ENCODE assay signal across 8 mouse cellular contexts in the genomic region with DNA sequence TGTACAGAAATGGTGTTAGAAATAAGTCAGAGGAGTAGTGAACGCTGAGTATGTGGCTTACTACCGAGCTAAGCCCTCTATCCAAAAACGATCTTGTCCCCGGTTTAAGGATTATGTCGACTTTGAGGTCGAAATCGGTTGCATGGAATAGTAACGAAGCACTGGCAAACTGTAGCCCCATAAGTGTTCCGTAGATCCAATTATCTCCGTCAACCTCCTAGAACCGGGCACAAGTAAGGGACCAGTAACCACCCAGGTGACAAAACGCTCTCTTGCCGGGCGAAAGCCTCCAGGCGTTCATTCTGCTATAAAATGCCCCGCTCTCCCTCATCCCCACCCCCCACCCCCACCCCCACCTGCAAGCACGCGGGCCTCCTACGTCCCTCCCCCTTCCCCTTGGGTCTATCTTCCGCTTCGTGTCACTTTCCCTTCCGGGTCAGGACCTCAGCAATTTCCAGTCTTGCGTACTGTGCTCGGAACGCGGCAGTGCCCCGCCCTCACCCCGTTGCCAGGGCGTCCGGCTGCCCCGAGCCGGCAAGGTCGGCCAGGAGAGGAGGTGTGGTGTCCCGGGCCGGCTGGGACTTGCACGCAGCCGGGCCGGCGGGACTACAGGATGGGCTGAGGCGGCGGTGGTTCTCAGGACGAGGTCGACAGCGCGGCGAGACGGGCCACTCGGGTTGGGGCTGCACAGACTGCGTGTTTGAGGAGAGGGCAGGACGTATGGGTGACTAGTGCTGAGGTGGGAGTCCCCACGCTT. TPM values are rescaled to one million over a fixed set of nuclear protein-coding genes. Genes with fewer than 3 reads are reported as not detected.
A peak's percentile ranks its signal among the peaks of the same experiment; 100 is the strongest.
DNase-seq lines count a peak whose midpoint lies in the region; ATAC-seq lines count a peak whose summit lies in the region.

Cdkl3 (plus strand) TSS at position 450 of the 757 bp plus-strand sequence.

- peak within 1 kb of the TSS; percentile 76 for H3K27ac ChIP-seq in hindbrain, embryonic 11.5 days (ENCODE audit: low read depth, low read length)

- no peaks in the 10 kb centered on the region for H3K36me3 ChIP-seq in hindbrain, embryonic 11.5 days (ENCODE audit: control insufficient read depth, insufficient read depth, low read length)

- peak within 1 kb of the TSS; percentile 88 for H3K9ac ChIP-seq in hindbrain, embryonic 11.5 days (ENCODE audit: low read depth, low read length)

- no peaks in the 10 kb centered on the region for H3K9me3 ChIP-seq in hindbrain, embryonic 11.5 days (ENCODE audit: control insufficient read depth, low read length)

- H3K4me3 ChIP-seq in hindbrain, embryonic 11.5 days (ENCODE audit: low read depth, low read length): peak within 1 kb of the TSS; percentile 75

- H3K4me1 ChIP-seq in hindbrain, embryonic 11.5 days (replicated peaks; ENCODE audit: control insufficient read depth, insufficient read depth, low read length): no peaks in the 10 kb centered on the region

- under 1% methylated on average over 48 of the region's 51 CpGs for WGBS in hindbrain, embryonic 11.5 days

- H3K4me2 ChIP-seq in hindbrain, embryonic 11.5 days (replicated peaks; ENCODE audit: low read depth, low read length): peak within 1 kb of the TSS; percentile 66

- ATAC-seq in frontal cortex, adult (ENCODE audit: low TSS enrichment): peak; percentile 82
- peak; percentile 87 for ATAC-seq in hindbrain, embryonic 11.5 days (ENCODE audit: low FRiP score)

- DNase-seq in MN1 (ENCODE audit: low spot score): peak; percentile 99
- peak; percentile 91 for DNase-seq in cerebellum, adult 9-10 months
- DNase-seq in hindbrain, embryonic 11.5 days (ENCODE audit: low spot score): peak; percentile 93
- DNase-seq in layer of hippocampus, postnatal 10 days (ENCODE audit: low spot score in 2 of 2): peak; percentile 84 to 90
- DNase-seq in lung, postnatal 10 days: peak; percentile 97
- peak; percentile 95 for DNase-seq in ovary, postnatal 36 days (ENCODE audit: low spot score)
- peak; percentile 91 for DNase-seq in thymus, postnatal 25 days

- H3K27me3 ChIP-seq in hindbrain, embryonic 11.5 days (ENCODE audit: control insufficient read depth, insufficient read depth, low read length): no peaks in the 10 kb centered on the region

RNA-seq across cellular contexts. Expression of gene Cdkl3, which starts in this region (rescaled TPM):
- polyA plus RNA-seq in hindbrain, embryonic 11.5 days (2014; fragmentation: Nextera tagmentation; extraction: Ambion mirVana): 12.0 and 15.9 TPM in 2 replicates
- 10 to 100 TPM; 18.8 to 23.4 TPM for total RNA-seq in layer of hippocampus, postnatal 10 days (2021)

Comparison
In these comparisons a context has a peak if more than half of its experiments do, and no peak if none do; other contexts are left out.
1. Peak in every context shown above with its lines: DNase-seq, ATAC-seq, H3K4me3 ChIP-seq and H3K27ac ChIP-seq.